In genomic region chr5:104374308-104374660, GRCm38 (mm10) we compare ENCODE assay signal across 10 mouse cellular contexts. TPM values are rescaled to one million over a fixed set of nuclear protein-coding genes. Genes with fewer than 3 reads are reported as not detected.
DNase-seq lines count a peak whose midpoint lies in the region; ATAC-seq lines count a peak whose summit lies in the region.
"Had no signal": no experiment of that assay in that cellular context is flagged by ENCODE, and none has a peak within 500 bp of the region (broad histone marks: within the 10 kb centered on the region; RNA-seq: fewer than 3 reads in every experiment).

No protein-coding gene starts in this region.

- intact Hi-C loops in heart, postnatal 10 days (cut with DNase I) = no loop called here

- peak; percentile 20 to 52 for DNase-seq in cerebellum, postnatal 14 days
- DNase-seq in cerebellum, adult 11 months = no peak
- peak; percentile 24 to 61 for DNase-seq in adrenal gland, postnatal 4 days (ENCODE audit: low spot score in 2 of 2)
- peak; percentile 68 to 74 for DNase-seq in heart, postnatal 10 days
- DNase-seq in liver, embryonic 13.5 days = no peak
- DNase-seq in MN1 (ENCODE audit: low spot score) = no peak
- DNase-seq in natural killer cell, adult 2 months (ENCODE audit: low spot score in 2 of 2) = no peak

- H3K27ac ChIP-seq in liver, embryonic 13.5 days = no peak overlapping the region
- 0 out of 2 replicates have a peak overlapping the region, but pooled peaks have one; percentile 37 for H3K27ac ChIP-seq in stomach, embryonic 16.5 days (ENCODE audit: low read length)
- H3K27ac ChIP-seq: midbrain, embryonic 12.5 days had no signal

- H3K9me3 ChIP-seq in liver, embryonic 13.5 days (replicated peaks) = no peaks in the 10 kb centered on the region
- no peaks in the 10 kb centered on the region for H3K9me3 ChIP-seq in stomach, embryonic 16.5 days (replicated peaks; ENCODE audit: control insufficient read depth, low read length)
- H3K9me3 ChIP-seq: midbrain, embryonic 12.5 days had no signal

- H3K9ac ChIP-seq in liver, embryonic 13.5 days = no peak overlapping the region
- no peak overlapping the region for H3K9ac ChIP-seq in stomach, embryonic 16.5 days (ENCODE audit: low read length)
- H3K9ac ChIP-seq: midbrain, embryonic 12.5 days had no signal

- no peak overlapping the region for H3K4me3 ChIP-seq in liver, embryonic 13.5 days (replicated peaks)
- H3K4me3 ChIP-seq in stomach, embryonic 16.5 days (replicated peaks; ENCODE audit: low read length) = no peak overlapping the region
- H3K4me3 ChIP-seq: midbrain, embryonic 12.5 days had no signal

- H3K27me3 ChIP-seq in liver, embryonic 13.5 days = no peaks in the 10 kb centered on the region
- no peaks in the 10 kb centered on the region for H3K27me3 ChIP-seq in stomach, embryonic 16.5 days (ENCODE audit: control insufficient read depth, insufficient read depth, low read length)
- H3K27me3 ChIP-seq: midbrain, embryonic 12.5 days had no signal

- ATAC-seq in liver, embryonic 13.5 days (ENCODE audit: low read depth) = 0 out of 2 replicates have a peak, but pooled peaks have one; percentile 34
- peak; percentile 82; the same call in 1 of the 2 replicates for ATAC-seq in stomach, embryonic 16.5 days (ENCODE audit: insufficient read depth, low FRiP score)

- no peaks in the 10 kb centered on the region for H3K36me3 ChIP-seq in liver, embryonic 13.5 days
- H3K36me3 ChIP-seq in stomach, embryonic 16.5 days (ENCODE audit: control insufficient read depth, insufficient read depth, low read length) = no peaks in the 10 kb centered on the region
- H3K36me3 ChIP-seq: midbrain, embryonic 12.5 days had no signal

- 67% methylated on average over 6 of the region's 6 CpGs for WGBS in liver, embryonic 13.5 days (ENCODE audit: insufficient replicate concordance)
- 30% methylated on average over 6 of the region's 6 CpGs for WGBS in stomach, embryonic 16.5 days

- no peaks in the 10 kb centered on the region for H3K4me1 ChIP-seq in liver, embryonic 13.5 days (replicated peaks)
- peaks cover 14% of the 10 kb centered on the region for H3K4me1 ChIP-seq in stomach, embryonic 16.5 days (ENCODE audit: control insufficient read depth, insufficient read depth, low read length)
- H3K4me1 ChIP-seq: midbrain, embryonic 12.5 days had no signal

- H3K4me2 ChIP-seq in liver, embryonic 13.5 days = no peak overlapping the region
- H3K4me2 ChIP-seq in stomach, embryonic 16.5 days (ENCODE audit: low read depth, low read length) = no peak overlapping the region
- H3K4me2 ChIP-seq: midbrain, embryonic 12.5 days had no signal

RNA-seq across cellular contexts. Expression of gene Mepe, which starts 49.2 kb away (rescaled TPM):
- total RNA-seq in adrenal gland, postnatal 4 days (2021) = not detected
- not detected for total RNA-seq in heart, postnatal 10 days (2021)
- polyA plus RNA-seq in liver, embryonic 13.5 days (2015; fragmentation: Nextera tagmentation; extraction: Ambion mirVana) = not detected in 2 replicates
- polyA plus RNA-seq in stomach, embryonic 16.5 days (2015; fragmentation: Nextera tagmentation; extraction: Ambion mirVana) = not detected in 2 replicates
- polyA plus RNA-seq: cerebellum, adult 2 months; midbrain, embryonic 12.5 days had no signal

Comparison
In these comparisons a context has a peak if more than half of its experiments do, and no peak if none do; other contexts are left out.
1. DNase-seq: peak in cerebellum, postnatal 14 days (2 of 2), adrenal gland, postnatal 4 days (2 of 2) and heart, postnatal 10 days (2 of 2); none in cerebellum, adult 11 months (single experiment), liver, embryonic 13.5 days (single experiment), MN1 (single experiment) and natural killer cell, adult 2 months (0 of 2).